Mouse (Mus musculus) T-helper 2 cell (primary cell): ENCODE data around the gene Aurka.

Source experiments
- in situ Hi-C: fragments of 300-600 bp; cut with MboI, MseI; formaldehyde crosslinking; loops from one replicate; pipeline ENCODE4 v1.15.1; 2025; ENCODE audit warnings: high pct_unique_total_duplicates

Aurka gene

GRCm38 (mm10) chr2:172381898-172382297, 11.6 kb upstream of the Aurka start:
- in situ Hi-C loops: loop anchor here (5.0 kb wide), 1 partner anchor 65 kb away; no protein-coding TSS in a partner anchor

- in situ Hi-C loops: loop anchor here (5.0 kb wide), 1 partner anchor 66 kb away; no protein-coding TSS in a partner anchor
Measured at GRCm38 (mm10) chr2:172381341-172381740, 11.0 kb upstream of the Aurka start.

GRCm38 (mm10) chr2:172380513-172380912, 10.2 kb upstream of the Aurka start:
- in situ Hi-C loops: loop anchor here (5.0 kb wide), 1 partner anchor 67 kb away; no protein-coding TSS in a partner anchor

- in situ Hi-C loops: no loop called here
Measured at GRCm38 (mm10) chr2:172378332-172378731, 8.0 kb upstream of the Aurka start.

- in situ Hi-C loops: no loop called here
Measured at GRCm38 (mm10) chr2:172376999-172377515, 6.7 kb upstream of the Aurka start.

- in situ Hi-C loops: no loop called here
Measured at GRCm38 (mm10) chr2:172376551-172376950, 6.2 kb upstream of the Aurka start.

GRCm38 (mm10) chr2:172371258-172371657, 923 bp upstream of the Aurka start:
- in situ Hi-C loops: no loop called here

GRCm38 (mm10) chr2:172363176-172363575, 7.2 kb downstream of the Aurka start:
- in situ Hi-C loops: no loop called here

GRCm38 (mm10) chr2:172355833-172356232, 14.5 kb downstream of the Aurka start:
- in situ Hi-C loops: loop anchor here (5.0 kb wide), 1 partner anchor 476 kb away; no protein-coding TSS in a partner anchor

GRCm38 (mm10) chr2:172354761-172355160, 15.6 kb downstream of the Aurka start:
- in situ Hi-C loops: loop anchor here (5.0 kb wide), 1 partner anchor 478 kb away; no protein-coding TSS in a partner anchor

- in situ Hi-C loops: no loop called here
Measured at GRCm38 (mm10) chr2:172353218-172353617, 17.1 kb downstream of the Aurka start.

GRCm38 (mm10) chr2:172350773-172351172, 19.6 kb downstream of the Aurka start:
- in situ Hi-C loops: no loop called here

- in situ Hi-C loops: no loop called here
Measured at GRCm38 (mm10) chr2:172349776-172350175, 20.6 kb downstream of the Aurka start.

GRCm38 (mm10) chr2:172348297-172348950, 21.9 kb downstream of the Aurka start:
- in situ Hi-C loops: no loop called here

GRCm38 (mm10) chr2:172346933-172347611, 23.3 kb downstream of the Aurka start:
- in situ Hi-C loops: no loop called here

- in situ Hi-C loops: no loop called here
Measured at GRCm38 (mm10) chr2:172346034-172346929, 24.1 kb downstream of the Aurka start.

- in situ Hi-C loops: no loop called here
Measured at GRCm38 (mm10) chr2:172345258-172345738, 25.0 kb downstream of the Aurka start, which contains the start of gene Fam210b. Gene Fam210b (plus strand): TSS chr2:172345565.

GRCm38 (mm10) chr2:172344669-172345068, 25.7 kb downstream of the Aurka start:
- in situ Hi-C loops: no loop called here

- in situ Hi-C loops: no loop called here
Measured at GRCm38 (mm10) chr2:172343751-172344150, 26.6 kb downstream of the Aurka start.

- in situ Hi-C loops: no loop called here
Measured at GRCm38 (mm10) chr2:172341606-172342005, 28.7 kb downstream of the Aurka start.

GRCm38 (mm10) chr2:172340936-172341335, 29.4 kb downstream of the Aurka start:
- in situ Hi-C loops: no loop called here
